Mouse (Mus musculus): ENCODE data around the gene 2310030G06Rik. TPM values are rescaled to one million over a fixed set of nuclear protein-coding genes. Genes with fewer than 3 reads are reported as not detected.

2310030G06Rik gene
- polyA plus RNA-seq, 2 experiments from 2014 or later, result not detected

- ATAC-seq, result no peak
Observed at GRCm38 (mm10) chr9:50742261-50742660, 4.1 kb downstream of the 2310030G06Rik start.

GRCm38 (mm10) chr9:50740867-50741784, 5.2 kb downstream of the 2310030G06Rik start:
- no peak for ATAC-seq

GRCm38 (mm10) chr9:50738914-50739870, 7.1 kb downstream of the 2310030G06Rik start, which contains the start of gene Dixdc1:
Dixdc1 (minus strand) TSS chr9:50739517.
- peak; percentile 93 for ATAC-seq

GRCm38 (mm10) chr9:50734989-50735388, 11.3 kb downstream of the 2310030G06Rik start:
- no peak for ATAC-seq

- ATAC-seq, result no peak
Observed at GRCm38 (mm10) chr9:50732560-50732959, 13.8 kb downstream of the 2310030G06Rik start.

GRCm38 (mm10) chr9:50729600-50729999, 16.7 kb downstream of the 2310030G06Rik start:
- no peak for ATAC-seq

GRCm38 (mm10) chr9:50727925-50728651, 18.2 kb downstream of the 2310030G06Rik start:
- peak; percentile 39 for ATAC-seq

- ATAC-seq, result no peak
Observed at GRCm38 (mm10) chr9:50727171-50727924, 19.0 kb downstream of the 2310030G06Rik start.

GRCm38 (mm10) chr9:50725921-50726590, 20.3 kb downstream of the 2310030G06Rik start:
- no peak for ATAC-seq

GRCm38 (mm10) chr9:50724661-50725330, 21.5 kb downstream of the 2310030G06Rik start:
- ATAC-seq, result no peak

- ATAC-seq, result no peak
Observed at GRCm38 (mm10) chr9:50724147-50724546, 22.2 kb downstream of the 2310030G06Rik start.

GRCm38 (mm10) chr9:50723406-50723805, 22.9 kb downstream of the 2310030G06Rik start:
- ATAC-seq, result no peak

- ATAC-seq, result no peak
Observed at GRCm38 (mm10) chr9:50722451-50722911, 23.9 kb downstream of the 2310030G06Rik start.

GRCm38 (mm10) chr9:50721061-50721460, 25.3 kb downstream of the 2310030G06Rik start:
- ATAC-seq, result no peak

- no peak for ATAC-seq
Observed at GRCm38 (mm10) chr9:50718878-50719277, 27.5 kb downstream of the 2310030G06Rik start.

GRCm38 (mm10) chr9:50714188-50714587, 32.1 kb downstream of the 2310030G06Rik start:
- ATAC-seq, result no peak

- ATAC-seq, result no peak
Observed at GRCm38 (mm10) chr9:50711337-50711736, 35.0 kb downstream of the 2310030G06Rik start.

- ATAC-seq, result no peak
Observed at GRCm38 (mm10) chr9:50709108-50709507, 37.2 kb downstream of the 2310030G06Rik start.

- ATAC-seq, result no peak
Observed at GRCm38 (mm10) chr9:50704907-50705306, 41.4 kb downstream of the 2310030G06Rik start.

All from CD4-positive, CD25-positive, alpha-beta regulatory T cell, adult 4 months (primary cell).